Comparison of ENCODE assay signal across 8 mouse cellular contexts in the genomic region with DNA sequence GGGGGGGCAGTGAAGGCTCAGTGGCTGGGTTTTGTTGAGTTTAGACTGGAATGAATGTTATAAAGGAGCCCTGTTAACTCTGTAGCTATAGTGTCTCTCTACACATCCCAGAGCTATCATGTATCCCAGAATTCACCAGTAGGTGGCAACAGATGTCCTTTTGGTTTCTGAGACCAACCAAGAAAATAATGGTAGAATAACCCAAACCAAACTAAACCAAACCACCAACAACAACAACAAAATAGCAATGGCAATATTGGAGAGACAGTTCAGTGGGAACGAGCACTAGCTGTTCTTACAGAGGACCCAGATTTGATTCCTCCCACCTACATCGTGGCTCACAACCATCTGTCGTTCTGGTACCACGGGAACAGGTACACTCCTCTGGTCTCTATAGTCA. TPM values are rescaled to one million over a fixed set of nuclear protein-coding genes. Genes with fewer than 3 reads are reported as not detected.
A peak's percentile ranks its signal among the peaks of the same experiment; 100 is the strongest.
DNase-seq lines count a peak whose midpoint lies in the region; ATAC-seq and TF ChIP-seq lines count a peak whose summit lies in the region.
"Had no signal": no experiment of that assay in that cellular context is flagged by ENCODE, and none has a peak within 500 bp of the region (broad histone marks: within the 10 kb centered on the region; RNA-seq: fewer than 3 reads in every experiment).

No protein-coding gene starts in this region.

- TF ChIP-seq EP300 in stomach, postnatal 0 days (optimal IDR thresholded peaks at IDR 0.05): no peak

- H3K4me1 ChIP-seq in heart, embryonic 10.5 days: no peaks in the 10 kb centered on the region
- H3K4me1 ChIP-seq in midbrain, embryonic 16.5 days (ENCODE audit: control insufficient read depth, insufficient read depth, low read length): no peaks in the 10 kb centered on the region
- no peaks in the 10 kb centered on the region for H3K4me1 ChIP-seq in midbrain, embryonic 10.5 days
- no peaks in the 10 kb centered on the region for H3K4me1 ChIP-seq in stomach, postnatal 0 days (replicated peaks; ENCODE audit: control insufficient read depth, insufficient read depth)

- peaks cover 63% of the 10 kb centered on the region for H3K36me3 ChIP-seq in heart, embryonic 10.5 days
- peaks cover 16% of the 10 kb centered on the region for H3K36me3 ChIP-seq in midbrain, embryonic 16.5 days (ENCODE audit: control insufficient read depth, insufficient read depth, low read length)
- H3K36me3 ChIP-seq in midbrain, embryonic 10.5 days: peaks cover 57% of the 10 kb centered on the region
- H3K36me3 ChIP-seq in stomach, postnatal 0 days (ENCODE audit: control insufficient read depth, insufficient read depth, low read length): peaks cover 6% of the 10 kb centered on the region; the same call in 1 of the 2 replicates

- WGBS in heart, embryonic 10.5 days: 94% methylated on average over 4 of the region's 4 CpGs
- 96% methylated on average over 4 of the region's 4 CpGs for WGBS in midbrain, embryonic 16.5 days
- WGBS in midbrain, embryonic 10.5 days: 96% methylated on average over 4 of the region's 4 CpGs
- 96% methylated on average over 4 of the region's 4 CpGs for WGBS in stomach, postnatal 0 days

- TF ChIP-seq CTCF in stomach, postnatal 0 days (IDR thresholded peaks at IDR 0.05; ENCODE audit: low read depth): peak; percentile 73

- ATAC-seq in midbrain, embryonic 16.5 days: peak; percentile 32; the same call in 1 of the 2 replicates
- ATAC-seq in stomach, postnatal 0 days (ENCODE audit: low FRiP score, low TSS enrichment): no peak

- peak; percentile 25 for DNase-seq in heart, postnatal 4 days
- no peak for DNase-seq in heart, embryonic 10.5 days (ENCODE audit: low spot score)
- DNase-seq in midbrain, embryonic 10.5 days (ENCODE audit: low spot score): no peak
- peak; percentile 73 to 82 for DNase-seq in cerebellum, postnatal 10 days
- DNase-seq in stomach, postnatal 0 days (ENCODE audit: low spot score): no peak
- no peak for DNase-seq in left cerebral cortex, postnatal 36 days (ENCODE audit: low spot score in 2 of 2)

- H3K27ac ChIP-seq in heart, embryonic 10.5 days: no peak overlapping the region
- H3K27ac ChIP-seq in midbrain, embryonic 16.5 days (ENCODE audit: low read length): no peak overlapping the region
- no peak overlapping the region for H3K27ac ChIP-seq in midbrain, embryonic 10.5 days (replicated peaks)
- no peak overlapping the region for H3K27ac ChIP-seq in stomach, postnatal 0 days (replicated peaks)

- no peaks in the 10 kb centered on the region for H3K9me3 ChIP-seq in heart, embryonic 10.5 days
- no peaks in the 10 kb centered on the region for H3K9me3 ChIP-seq in midbrain, embryonic 16.5 days (replicated peaks; ENCODE audit: control insufficient read depth, low read length, poor library complexity, severe bottlenecking)
- no peaks in the 10 kb centered on the region for H3K9me3 ChIP-seq in midbrain, embryonic 10.5 days (replicated peaks)
- H3K9me3 ChIP-seq in stomach, postnatal 0 days (ENCODE audit: control insufficient read depth, low read length): no peaks in the 10 kb centered on the region

- H3K4me2 ChIP-seq in midbrain, embryonic 16.5 days (ENCODE audit: low read length): no peak overlapping the region
- no peak overlapping the region for H3K4me2 ChIP-seq in stomach, postnatal 0 days (replicated peaks; ENCODE audit: low read depth)

- no peak overlapping the region for H3K9ac ChIP-seq in midbrain, embryonic 16.5 days (ENCODE audit: low read depth, low read length)
- H3K9ac ChIP-seq in stomach, postnatal 0 days (ENCODE audit: low read length): no peak overlapping the region

- intact Hi-C loops in left cerebral cortex, postnatal 36 days (cut with DNase I): no loop called here

- no peaks in the 10 kb centered on the region for H3K27me3 ChIP-seq in heart, embryonic 10.5 days (ENCODE audit: insufficient read depth, poor library complexity, severe bottlenecking)
- no peaks in the 10 kb centered on the region for H3K27me3 ChIP-seq in midbrain, embryonic 16.5 days (ENCODE audit: control insufficient read depth, insufficient read depth, low read depth, low read length)
- H3K27me3 ChIP-seq in midbrain, embryonic 10.5 days (ENCODE audit: low read depth, poor library complexity, severe bottlenecking): no peaks in the 10 kb centered on the region
- no peaks in the 10 kb centered on the region for H3K27me3 ChIP-seq in stomach, postnatal 0 days (ENCODE audit: control insufficient read depth, insufficient read depth, low read length)

- no peak overlapping the region for H3K4me3 ChIP-seq in heart, embryonic 10.5 days
- H3K4me3 ChIP-seq in midbrain, embryonic 16.5 days (ENCODE audit: low read depth, low read length): no peak overlapping the region
- H3K4me3 ChIP-seq in midbrain, embryonic 10.5 days: no peak overlapping the region
- no peak overlapping the region for H3K4me3 ChIP-seq in stomach, postnatal 0 days (ENCODE audit: low read depth, low read length)

RNA-seq across cellular contexts. Expression of a gene that starts 22.4 kb away (rescaled TPM):
- total RNA-seq in heart, postnatal 4 days (2021): 1 to 10 TPM; 1.8 to 1.9 TPM
- polyA plus RNA-seq in heart, embryonic 10.5 days (2016; fragmentation: Nextera tagmentation; extraction: Ambion mirVana): 0.22 and 0.84 TPM in 2 replicates
- polyA plus RNA-seq in midbrain, embryonic 16.5 days (2015; fragmentation: Nextera tagmentation; extraction: Ambion mirVana): 1.3 and 2.1 TPM in 2 replicates
- polyA plus RNA-seq in midbrain, embryonic 10.5 days (2016; fragmentation: Nextera tagmentation; extraction: Ambion mirVana): 0.52 and 0.62 TPM in 2 replicates
- polyA plus RNA-seq in stomach, postnatal 0 days (2015; fragmentation: Nextera tagmentation; extraction: Ambion mirVana): 0.23 and 0.40 TPM in 2 replicates
- total RNA-seq in left cerebral cortex, postnatal 36 days (2021): 1 to 10 TPM; 1.7 to 2.9 TPM

RNA-seq across cellular contexts. Expression of a gene that starts 35.6 kb away (rescaled TPM):
- 10 to 100 TPM; 34.2 to 34.9 TPM for total RNA-seq in heart, postnatal 4 days (2021)
- polyA plus RNA-seq in heart, embryonic 10.5 days (2016; fragmentation: Nextera tagmentation; extraction: Ambion mirVana): 7.8 and 9.0 TPM in 2 replicates
- polyA plus RNA-seq in midbrain, embryonic 16.5 days (2015; fragmentation: Nextera tagmentation; extraction: Ambion mirVana): 17.6 and 19.7 TPM in 2 replicates
- 5.2 and 5.8 TPM in 2 replicates for polyA plus RNA-seq in midbrain, embryonic 10.5 days (2016; fragmentation: Nextera tagmentation; extraction: Ambion mirVana)
- 58.2 and 72.8 TPM in 2 replicates for polyA plus RNA-seq in stomach, postnatal 0 days (2015; fragmentation: Nextera tagmentation; extraction: Ambion mirVana)
- 1 to 10 TPM; 2.1 to 4.9 TPM for total RNA-seq in left cerebral cortex, postnatal 36 days (2021)
- total RNA-seq: neutrophil, adult 5-6 weeks had no signal

RNA-seq across cellular contexts. Expression of a gene that starts 43.1 kb away (rescaled TPM):
- total RNA-seq in heart, postnatal 4 days (2021): 10 to 100 TPM; 43.7 to 45.1 TPM
- 101 and 126 TPM in 2 replicates for polyA plus RNA-seq in heart, embryonic 10.5 days (2016; fragmentation: Nextera tagmentation; extraction: Ambion mirVana)
- polyA plus RNA-seq in midbrain, embryonic 16.5 days (2015; fragmentation: Nextera tagmentation; extraction: Ambion mirVana): 45.0 and 45.6 TPM in 2 replicates
- polyA plus RNA-seq in midbrain, embryonic 10.5 days (2016; fragmentation: Nextera tagmentation; extraction: Ambion mirVana): 107 and 121 TPM in 2 replicates
- polyA plus RNA-seq in stomach, postnatal 0 days (2015; fragmentation: Nextera tagmentation; extraction: Ambion mirVana): 38.9 and 40.9 TPM in 2 replicates
- total RNA-seq in left cerebral cortex, postnatal 36 days (2021): 10 to 100 TPM; 22.8 to 29.9 TPM

RNA-seq across cellular contexts. Expression of a gene that starts 55.2 kb away (rescaled TPM):
- under 1 TPM; 0.83 to 0.97 TPM for total RNA-seq in heart, postnatal 4 days (2021)
- 0.16 and 0.33 TPM in 2 replicates for polyA plus RNA-seq in heart, embryonic 10.5 days (2016; fragmentation: Nextera tagmentation; extraction: Ambion mirVana)
- polyA plus RNA-seq in midbrain, embryonic 16.5 days (2015; fragmentation: Nextera tagmentation; extraction: Ambion mirVana): 62.1 and 66.7 TPM in 2 replicates
- polyA plus RNA-seq in midbrain, embryonic 10.5 days (2016; fragmentation: Nextera tagmentation; extraction: Ambion mirVana): 19.4 and 27.2 TPM in 2 replicates
- polyA plus RNA-seq in stomach, postnatal 0 days (2015; fragmentation: Nextera tagmentation; extraction: Ambion mirVana): 2.7 and 4.0 TPM in 2 replicates
- total RNA-seq in left cerebral cortex, postnatal 36 days (2021): 1 to 10 TPM; 6.0 to 7.6 TPM
- total RNA-seq: neutrophil, adult 5-6 weeks had no signal

Comparison
In these comparisons a context has a peak if more than half of its experiments do, and no peak if none do; other contexts are left out.
1. DNase-seq: peak in heart, postnatal 4 days (single experiment) and cerebellum, postnatal 10 days (2 of 2); none in heart, embryonic 10.5 days (single experiment), midbrain, embryonic 10.5 days (single experiment), stomach, postnatal 0 days (single experiment) and left cerebral cortex, postnatal 36 days (0 of 2).